Mouse (Mus musculus): ENCODE results near the gene Sdhaf1.

Sdhaf1 gene

DNA sequence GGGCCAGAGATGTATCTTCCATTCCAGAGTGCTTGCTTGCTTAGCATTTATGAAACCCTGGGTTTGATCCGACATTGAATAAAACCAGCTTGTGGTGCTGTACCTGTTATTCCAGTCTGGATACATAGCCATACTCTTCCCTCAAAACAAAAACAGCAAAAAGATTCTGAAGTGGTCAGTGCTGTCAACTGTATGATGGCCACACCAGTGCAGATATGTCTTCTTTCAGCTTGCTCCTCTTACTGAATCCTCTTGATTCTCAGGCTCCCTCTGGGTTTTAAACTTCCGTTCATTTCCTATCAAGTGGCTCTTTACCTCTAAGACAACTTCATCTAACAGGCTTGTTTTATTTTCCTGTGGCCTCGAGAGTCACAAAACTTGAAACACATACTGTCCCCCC, at the start of gene Sdhaf1:
Gene Sdhaf1 (minus strand): TSS at position 101 of the 400 bp plus-strand sequence.
- DNase-seq = no peak

DNA sequence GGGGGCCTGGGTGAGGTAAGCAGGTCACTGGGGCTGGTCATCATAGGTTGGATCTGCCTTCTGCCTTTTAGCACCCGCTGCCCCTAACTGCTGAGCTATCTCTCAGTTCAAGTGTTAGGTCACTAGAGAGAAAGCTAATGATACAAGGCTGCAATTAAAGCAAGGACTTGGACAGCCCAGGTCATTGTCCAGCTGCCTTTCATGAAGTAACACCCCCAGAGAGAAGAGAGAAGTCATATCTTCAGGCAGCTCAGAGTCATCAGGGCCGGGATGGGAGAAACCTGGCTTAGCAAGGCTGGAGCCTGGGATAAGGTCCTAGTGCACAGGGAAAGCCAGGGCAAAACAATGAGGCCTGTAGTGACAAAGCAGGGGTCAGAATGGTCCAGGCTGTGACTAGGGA, 43.8 kb upstream of the Sdhaf1 start:
- no peak for DNase-seq

DNA sequence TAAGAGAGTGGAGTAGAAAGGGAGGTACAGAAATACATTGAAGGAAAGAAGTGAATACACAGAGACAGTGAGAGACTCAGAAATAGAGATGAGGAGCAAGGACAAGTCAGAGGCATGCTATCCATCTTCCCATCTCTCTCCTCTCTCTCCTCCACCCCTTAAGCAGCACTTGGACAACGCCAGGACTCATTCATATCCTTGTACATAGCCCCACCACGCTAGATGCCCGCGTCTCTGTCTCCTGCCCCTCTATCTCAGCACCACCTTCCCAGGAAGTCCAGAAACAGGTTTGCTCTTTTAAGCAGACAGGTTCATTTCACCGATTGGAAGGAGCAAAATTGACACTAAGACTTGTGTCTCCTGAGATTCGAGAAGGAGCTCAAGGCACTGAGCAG, 39.6 kb upstream of the Sdhaf1 start:
- DNase-seq = no peak

DNA sequence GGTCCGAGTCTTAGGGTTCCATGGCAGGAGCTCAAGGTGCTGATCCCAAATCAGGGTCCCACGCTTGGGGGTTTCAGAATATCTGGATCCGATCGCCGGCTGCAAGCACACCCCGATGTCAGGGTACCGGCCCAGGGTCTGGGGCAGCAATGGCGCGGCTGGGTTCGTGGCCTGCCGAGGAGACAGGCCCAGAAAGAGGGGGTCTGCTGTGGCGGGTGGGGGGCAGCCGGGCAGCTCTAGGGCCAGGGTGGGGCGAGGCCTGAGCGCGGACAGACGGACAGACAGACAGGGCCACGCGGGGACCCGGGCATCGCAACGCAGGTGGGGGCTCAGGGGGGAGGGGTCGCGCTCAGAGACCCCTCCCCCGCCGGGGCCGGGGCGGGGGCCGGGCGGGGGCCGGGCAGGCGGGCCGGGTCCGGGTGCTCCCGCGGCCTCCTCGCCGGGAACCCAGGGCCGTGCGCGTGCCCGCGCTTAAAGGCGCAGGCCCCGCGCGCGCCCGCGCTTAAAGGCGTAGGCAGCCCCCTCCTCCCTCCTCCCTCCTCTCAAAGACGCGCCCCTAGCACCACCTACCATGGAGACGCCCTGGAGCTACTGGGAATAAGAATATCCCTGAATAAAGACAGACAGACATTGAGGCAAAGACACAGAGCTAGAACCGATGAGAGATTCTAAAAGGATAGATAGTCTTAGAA, 39.1 kb upstream of the Sdhaf1 start, which contains the start of gene Lrfn3:
Gene Lrfn3 (minus strand): TSS at position 121 of the 692 bp plus-strand sequence.
- DNase-seq = peak; percentile 80

DNA sequence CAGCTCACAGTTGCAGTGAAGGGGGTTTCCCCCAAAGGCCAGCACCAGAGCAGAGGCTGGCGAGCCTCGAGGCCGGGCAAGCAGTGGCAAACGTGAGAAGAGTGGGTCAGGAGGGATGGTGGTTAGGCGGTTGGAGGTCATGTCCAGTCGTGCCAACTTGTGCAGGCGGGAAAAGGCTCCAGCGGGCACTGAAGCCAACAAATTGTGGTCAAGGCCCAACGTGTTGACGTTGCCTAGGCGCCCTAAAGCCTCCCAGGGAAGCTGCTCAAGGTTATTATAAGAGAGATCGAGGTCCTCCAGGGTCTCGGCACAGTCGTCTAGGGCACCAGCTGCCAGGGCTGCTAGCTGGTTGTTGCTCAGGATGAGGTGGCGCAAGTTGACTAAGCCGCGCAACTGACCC, 36.3 kb upstream of the Sdhaf1 start:
- DNase-seq = no peak

DNA sequence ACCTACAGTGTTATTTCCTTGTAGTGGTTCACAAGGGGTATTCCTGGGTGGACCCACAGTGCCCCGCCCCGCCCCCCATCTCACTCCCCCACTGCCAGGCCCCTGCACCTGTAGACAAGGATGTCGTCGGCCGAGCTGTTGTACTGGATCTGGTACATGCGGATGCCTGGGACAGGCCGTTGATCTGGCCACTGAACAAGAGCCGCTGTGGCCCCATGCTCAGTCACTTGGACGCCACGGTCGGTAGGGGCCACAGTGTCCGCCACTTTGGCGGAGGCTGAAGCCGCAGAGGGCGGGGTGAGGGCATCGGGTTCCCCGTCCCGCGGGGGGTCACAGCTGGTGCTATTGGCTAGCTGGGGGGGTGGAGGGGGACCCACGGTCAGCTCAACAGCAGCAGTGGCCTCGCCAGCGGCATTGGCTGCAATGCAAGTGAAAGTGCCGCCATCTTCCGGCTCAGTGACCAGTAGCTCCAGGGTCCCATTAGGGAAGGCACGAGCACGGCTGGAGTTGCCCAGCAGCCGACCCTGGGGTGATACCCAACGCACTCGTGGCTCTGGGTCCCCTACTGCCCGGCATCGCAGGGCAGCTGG, 35.7 kb upstream of the Sdhaf1 start:
- DNase-seq = no peak

DNA sequence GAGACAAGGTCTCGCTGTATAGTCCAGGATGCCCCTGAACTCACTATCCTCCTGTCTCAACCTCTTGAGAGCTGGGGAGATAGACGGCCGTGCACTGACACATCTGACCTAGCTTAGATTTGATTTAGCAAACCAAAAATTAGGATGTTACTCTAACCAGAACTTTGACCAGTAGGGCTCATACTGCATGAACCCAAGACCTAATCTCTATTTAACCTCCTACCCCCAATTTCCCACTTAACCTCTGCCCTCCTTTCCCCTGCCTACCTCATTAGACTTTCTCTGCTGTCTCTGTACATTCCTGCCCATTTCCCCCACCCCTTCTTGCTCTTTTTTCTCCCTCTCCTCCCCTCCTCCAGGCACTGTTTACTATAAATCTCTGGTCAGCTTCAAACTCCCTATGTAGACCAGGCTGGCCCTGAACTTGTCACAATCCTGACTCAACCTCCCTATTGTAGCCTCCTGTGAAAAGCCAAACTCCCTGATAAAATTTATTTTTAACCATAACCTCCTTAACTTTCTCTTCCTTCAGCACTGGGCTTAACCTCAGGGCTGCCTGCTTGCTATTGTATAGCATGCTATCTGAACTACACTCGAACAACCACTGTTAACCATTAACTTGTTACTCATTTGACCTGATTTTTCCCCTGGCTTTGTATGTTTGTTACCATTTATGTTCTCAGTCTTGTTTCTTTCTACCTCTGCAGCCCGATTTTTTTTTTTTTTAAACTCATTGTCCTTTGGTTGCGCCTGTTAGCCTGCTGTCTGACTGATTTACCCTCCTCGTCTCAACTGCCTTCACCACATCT, 34.9 kb upstream of the Sdhaf1 start:
- no peak for DNase-seq

DNA sequence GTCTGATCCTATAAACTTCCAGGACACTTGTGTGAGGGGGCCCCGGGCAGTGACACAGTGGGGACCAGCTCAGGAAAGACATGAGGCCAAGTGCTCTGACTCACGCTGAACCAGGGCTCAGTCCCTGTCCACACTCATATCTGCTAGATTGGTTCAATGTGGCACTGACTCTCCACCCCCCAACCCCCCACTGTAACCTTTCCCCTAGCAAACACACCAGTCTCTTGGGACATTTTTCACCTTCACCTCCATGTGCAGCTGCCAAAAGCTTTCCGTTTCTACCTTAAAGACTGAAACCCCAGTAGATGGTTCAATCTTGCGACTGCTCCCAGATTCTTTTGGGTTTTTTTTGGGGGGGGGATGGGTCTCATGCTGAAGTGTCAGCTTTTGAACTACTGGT, 30.4 kb upstream of the Sdhaf1 start:
- no peak for DNase-seq

DNA sequence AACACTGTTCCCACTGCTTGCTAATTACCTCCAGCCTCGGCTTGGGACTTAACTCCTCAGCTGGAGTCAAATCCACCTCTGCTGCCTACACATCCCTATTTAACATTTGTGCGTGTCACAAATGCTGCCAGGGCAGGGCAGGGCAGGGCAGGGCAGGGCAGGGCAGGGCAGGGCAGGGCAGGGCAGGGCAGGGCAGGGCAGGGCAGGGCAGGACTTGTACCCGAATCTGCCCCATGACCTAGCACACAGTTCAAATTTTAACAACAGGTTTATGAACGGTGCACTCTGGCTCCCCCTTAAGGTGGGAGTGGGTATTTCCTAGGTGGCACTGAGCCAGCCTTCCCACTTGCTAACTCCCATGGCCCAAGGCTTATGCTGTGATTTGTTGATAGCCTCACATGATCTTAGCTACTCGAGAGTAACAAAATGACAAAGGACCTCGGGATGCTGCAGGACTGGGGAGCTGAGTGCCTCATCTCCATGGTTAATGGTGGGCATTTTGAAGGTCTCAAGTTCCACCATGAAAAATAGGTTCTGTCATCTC, 29.7 kb upstream of the Sdhaf1 start:
- DNase-seq = peak; percentile 62

DNA sequence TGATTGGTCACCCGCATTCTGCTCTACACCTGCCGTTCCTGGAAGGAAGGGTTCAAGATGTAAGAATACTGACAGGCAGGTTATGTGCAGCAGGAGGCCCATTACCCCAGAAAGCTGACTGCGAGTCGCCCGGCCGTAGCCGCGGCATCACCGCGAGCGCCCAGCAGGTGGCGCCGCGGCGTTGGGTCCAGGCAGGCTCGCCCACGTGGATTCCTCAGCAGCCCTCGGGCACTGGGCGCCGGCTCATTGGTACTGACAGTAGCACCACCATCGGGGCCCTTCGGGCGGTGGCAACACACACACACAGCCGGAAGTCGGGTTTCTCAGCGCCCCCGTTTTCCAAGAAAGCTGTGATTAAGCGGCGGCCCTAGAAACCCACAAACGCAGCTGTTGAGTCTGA, 24.1 kb upstream of the Sdhaf1 start:
- DNase-seq = peak; percentile 90

DNA sequence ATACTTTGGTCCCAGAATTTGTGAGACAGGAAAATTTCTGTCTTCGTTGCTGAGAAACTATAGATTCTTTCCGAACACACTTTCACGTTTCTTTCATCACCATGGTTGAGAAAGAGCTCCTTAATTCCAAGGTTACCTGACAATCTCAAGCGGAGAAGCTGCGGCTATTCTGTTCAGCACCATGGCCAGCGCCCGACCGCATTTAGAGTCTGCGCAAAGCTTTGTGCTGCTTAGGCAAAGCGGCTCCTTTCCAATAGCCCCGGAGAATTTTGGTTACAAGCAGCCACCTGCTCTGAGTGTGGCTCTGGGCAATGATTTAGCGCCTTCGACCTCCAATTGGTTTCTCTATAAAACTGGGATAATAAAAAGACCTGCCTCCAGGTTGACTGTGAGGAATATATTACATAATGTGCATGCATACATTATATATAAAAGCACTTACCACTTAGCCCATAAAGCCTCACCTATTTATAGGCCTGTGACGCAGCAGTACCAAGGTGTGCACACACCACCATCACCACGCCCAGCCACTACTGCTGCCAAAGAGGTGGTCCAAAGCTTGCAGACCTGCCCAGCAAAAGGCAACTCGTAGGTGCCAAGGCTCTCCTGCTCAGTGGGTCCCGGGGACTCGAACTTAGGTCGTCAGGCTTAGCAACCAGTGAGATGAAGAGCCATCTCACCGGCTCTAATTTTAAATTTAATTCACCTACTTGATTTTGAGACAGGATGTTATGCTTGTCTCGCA, 23.1 kb upstream of the Sdhaf1 start:
- DNase-seq = no peak

DNA sequence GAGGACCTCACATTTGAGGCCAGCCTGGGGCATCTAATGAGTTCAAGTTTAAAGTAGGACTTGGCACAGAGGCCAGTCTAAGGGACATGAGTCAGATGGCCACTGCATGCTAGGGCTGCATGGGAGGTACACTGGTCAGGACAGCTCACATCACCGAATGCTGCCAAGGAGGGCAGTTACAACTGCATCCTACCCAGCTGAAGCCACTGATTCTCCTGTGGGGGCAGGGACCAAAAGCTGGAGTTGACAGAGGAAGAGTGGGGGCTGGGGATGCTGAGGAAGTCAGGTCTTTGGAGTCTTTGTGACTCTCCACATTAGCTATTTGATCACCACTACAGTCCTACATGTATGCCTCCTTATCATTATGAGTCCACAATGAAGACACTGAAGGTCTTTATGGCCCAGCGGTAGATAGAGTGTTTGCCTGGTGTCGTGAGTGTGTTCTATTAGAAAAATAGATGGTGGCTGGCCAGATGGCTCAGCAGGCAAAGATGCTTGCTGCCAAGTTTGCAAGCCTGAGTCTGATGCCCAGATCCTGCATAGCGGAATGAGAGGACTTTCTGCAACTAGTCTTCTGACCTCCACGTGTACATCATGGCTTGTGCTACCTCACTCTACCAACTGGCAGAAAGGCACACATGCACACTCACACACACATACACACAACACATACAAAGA, 15.9 kb upstream of the Sdhaf1 start:
- no peak for DNase-seq

DNA sequence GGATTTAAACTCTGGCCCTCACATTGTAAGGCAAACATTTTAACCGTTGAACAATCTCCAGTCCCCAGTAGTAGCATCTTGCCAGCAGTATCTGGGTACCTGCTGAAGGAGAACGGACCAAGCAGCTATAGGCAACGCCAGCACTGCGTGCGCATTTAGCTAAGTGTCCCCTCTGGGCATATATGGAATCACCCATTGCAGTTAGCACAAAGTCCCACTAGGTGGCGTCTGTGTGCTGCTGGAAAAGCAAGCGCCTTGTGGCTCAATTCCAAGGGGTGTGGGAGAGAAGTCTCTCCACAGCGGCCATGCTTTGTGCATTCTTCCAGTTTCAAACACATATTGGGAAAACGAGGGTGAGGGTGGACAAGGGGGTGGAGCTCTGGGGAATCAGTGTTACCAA, 12.7 kb upstream of the Sdhaf1 start:
- peak; percentile 90 for DNase-seq

DNA sequence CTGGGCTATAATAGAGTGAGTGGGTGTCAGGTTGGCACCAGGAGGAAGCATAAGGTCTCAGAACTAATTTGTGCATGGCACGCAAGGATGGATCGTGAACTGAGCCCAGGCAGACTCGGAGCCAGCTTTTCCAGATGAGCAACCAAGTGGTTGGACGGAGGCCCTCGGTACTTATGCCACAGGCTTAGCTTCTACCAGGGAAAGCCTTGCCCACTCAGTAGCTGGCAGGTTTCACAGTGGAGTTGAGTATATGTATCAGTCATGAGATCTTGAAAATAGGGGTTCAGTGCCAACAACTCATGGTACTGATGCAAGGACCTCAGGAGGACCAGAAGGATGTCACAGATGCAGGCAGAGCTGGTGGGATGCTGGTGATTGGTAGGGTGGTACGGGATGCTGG, 12.0 kb upstream of the Sdhaf1 start:
- no peak for DNase-seq

DNA sequence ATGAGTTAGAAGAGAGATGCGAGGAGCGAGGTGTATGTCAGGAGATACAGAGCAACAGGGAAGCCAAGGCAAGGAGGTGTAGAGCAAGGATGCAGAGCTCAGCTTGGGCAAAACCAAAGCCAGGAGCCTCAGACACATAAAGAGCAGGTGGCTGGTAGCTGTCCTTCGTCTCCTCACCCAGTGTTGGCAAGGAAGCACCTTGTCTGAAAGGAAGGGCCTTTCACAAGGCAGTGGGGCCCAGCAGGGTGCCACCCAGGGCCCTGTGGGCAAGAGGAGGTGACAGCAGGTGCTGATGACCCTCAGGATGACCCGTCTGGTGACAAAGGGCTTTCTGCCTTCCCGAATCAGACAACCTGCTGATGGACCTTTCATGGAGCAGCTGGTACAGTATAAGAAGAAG, 10.9 kb upstream of the Sdhaf1 start:
- DNase-seq = no peak

DNA sequence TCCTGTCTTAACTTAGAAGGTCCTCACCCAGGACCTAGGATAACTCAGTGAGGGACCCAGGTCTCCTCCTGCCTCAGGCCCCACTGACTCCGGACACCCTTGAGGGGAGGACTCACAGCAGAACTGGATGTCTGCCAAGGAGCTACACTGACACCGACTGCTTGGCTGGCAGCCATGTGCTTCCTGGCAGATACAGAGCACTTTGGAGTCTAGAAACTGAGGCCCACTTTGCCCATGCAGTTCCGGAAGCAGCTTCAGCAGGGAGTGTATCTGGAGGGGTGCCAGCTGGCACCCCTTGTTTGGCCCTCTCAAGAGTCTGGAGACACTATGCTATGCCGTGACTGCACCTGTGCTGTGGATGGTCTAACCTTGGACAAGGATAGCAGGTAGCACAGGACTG, 9.7 kb upstream of the Sdhaf1 start:
- peak; percentile 84 for DNase-seq

DNA sequence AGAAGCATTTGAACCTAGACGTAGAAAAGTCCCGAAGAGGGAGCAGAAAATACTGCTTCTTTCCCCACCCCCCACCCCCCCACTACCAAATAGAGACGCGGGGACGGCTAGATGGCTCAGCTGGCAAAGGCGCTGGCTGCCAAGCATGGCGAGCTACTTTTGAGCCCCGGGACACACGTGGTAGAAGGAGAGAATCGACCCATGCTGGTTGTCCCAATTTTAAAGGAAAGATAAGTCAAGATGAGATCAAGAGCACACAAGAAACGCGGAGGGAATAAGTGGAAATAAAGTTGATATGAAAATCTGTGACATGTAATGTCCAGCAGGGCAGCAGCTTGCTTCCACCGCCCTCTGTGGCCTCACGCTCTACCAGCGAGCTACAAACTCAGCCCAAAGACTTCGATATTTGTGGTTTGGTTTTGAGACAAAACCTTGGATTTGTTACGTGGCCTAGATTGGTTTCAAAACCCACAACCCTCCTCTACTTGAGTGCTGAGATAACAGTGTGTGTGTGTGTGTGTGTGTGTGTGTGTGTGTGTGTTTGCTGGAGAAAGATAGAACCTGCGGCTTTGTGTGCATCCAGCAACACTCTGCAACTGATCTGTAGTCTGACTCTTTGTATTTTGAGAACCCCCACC, 9.0 kb upstream of the Sdhaf1 start:
- DNase-seq = no peak

DNA sequence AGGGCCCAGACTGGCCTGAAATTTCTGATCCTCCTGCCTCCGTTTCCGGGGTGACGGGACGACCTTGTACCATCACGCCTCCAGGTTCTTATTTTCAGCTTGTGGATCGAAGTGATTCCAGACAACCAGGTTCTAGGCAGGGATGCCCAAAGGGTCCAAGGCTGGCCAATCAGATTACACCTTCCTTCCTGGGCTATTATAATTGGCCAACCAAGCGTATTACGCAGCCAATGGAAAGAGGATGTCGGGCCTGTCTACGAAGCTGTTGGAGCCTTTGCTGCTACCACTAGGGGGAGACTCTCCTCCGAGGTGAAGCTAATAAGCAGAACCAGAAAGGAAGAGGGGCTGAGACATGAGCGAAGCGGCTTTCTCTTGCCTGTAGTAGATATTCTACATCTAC, 8.2 kb upstream of the Sdhaf1 start:
- peak; percentile 96 for DNase-seq

DNA sequence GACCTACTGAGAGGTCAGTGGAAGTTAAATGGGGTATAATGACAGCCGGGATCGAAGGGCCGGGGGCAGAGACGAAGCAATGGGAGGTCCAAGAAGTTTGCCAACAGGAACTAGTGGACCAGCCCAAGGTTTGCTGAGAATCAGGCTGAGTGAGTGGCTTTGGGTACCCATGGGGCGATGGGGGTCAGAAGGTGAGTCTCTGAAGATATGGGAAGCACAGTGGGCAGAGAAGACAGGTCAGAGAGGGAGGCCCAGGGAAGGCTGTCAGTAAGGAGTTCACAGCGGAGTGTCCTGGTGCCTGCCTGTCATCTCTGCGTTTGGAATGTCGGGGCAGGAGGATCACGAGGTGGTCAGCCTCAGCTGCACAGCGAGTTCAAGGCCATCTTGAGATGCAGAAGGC, 4.7 kb upstream of the Sdhaf1 start:
- no peak for DNase-seq

DNA sequence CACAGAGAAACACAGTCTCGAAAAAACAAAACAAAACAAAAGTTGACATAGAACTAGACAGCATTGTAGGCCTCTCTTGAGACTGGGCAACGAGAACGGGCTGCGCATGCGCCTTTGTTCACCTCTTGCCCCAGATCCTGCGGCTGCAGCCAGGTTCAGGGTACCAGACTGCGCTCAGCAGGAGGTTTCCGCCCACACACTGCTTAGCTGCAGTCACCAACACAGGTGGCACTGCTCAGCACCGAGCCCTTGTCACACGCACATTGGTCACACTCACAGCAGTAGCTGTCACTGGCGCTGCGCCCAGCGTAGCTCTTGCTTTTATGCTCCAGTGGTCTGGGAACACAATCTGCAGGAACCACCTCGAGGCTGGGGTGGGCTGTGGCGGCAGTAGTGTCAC, 3.4 kb upstream of the Sdhaf1 start:
- DNase-seq = no peak

DNA sequence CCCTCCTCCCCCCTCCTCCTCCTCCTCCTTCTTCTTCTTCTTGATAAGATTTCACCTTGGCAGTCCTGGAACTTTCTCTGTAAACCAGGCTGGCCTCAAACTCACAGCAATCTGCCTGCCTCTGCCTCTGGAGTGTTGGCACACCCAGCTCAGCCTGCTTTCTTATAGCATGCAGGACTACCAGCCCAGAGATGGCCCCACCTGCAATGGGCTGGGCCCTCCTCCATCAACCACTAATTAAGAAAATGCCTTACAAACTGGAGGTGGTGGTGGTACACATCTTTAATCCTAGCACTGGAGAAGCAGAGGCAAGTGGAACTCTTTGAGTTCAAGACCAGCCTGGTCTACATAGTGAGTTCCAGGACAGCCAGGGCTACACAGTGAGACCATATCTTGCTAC, 2.7 kb upstream of the Sdhaf1 start:
- DNase-seq = no peak

DNA sequence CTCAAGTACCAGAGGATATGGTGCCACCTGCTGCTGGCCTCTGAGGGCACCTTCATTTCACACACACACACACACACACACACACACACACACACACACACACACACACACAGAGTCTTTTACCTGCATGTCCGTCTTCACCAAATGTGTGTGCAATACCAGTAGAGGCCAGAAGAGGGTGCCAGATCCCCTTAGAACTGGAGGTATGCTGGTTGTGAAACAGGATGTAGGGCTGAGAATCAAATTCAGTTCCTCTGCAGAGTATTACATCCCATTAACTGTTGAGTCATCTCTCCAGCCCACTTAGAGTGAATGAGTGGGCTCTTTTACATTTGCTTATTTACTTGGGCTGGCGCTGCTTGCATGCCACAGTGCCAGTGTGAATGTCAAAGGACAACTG, 1.7 kb upstream of the Sdhaf1 start:
- no peak for DNase-seq

All from right cerebral cortex, adult 18-20 months (tissue).